Mouse (Mus musculus) CH12.LX (cell line): ENCODE data around the gene Klk11.

ENCODE experiments used
- CTCF ChIP-seq, 2 experiments: IDR thresholded peaks in 1 of 2; conservative IDR thresholded peaks in 1 of 2; 2 replicates each; pipeline ENCODE4 v1.5.1; 2011 to 2012; ENCODE audit warnings: low read depth in 2 of 2, low read length in 2 of 2, improper control_type of control experiment in 1 of 2, inconsistent platforms in 1 of 2, mild to moderate bottlenecking in 1 of 2, moderate library complexity in 1 of 2
- IRF4 ChIP-seq: IDR thresholded peaks from 2 replicates; pipeline ENCODE4 v1.6.1; 2014; ENCODE audit warnings: low read depth, mild to moderate bottlenecking, inconsistent platforms, low read length, improper control_type of control experiment
- KAT2A ChIP-seq: IDR thresholded peaks from 2 replicates; pipeline ENCODE4 v1.6.1; 2012; ENCODE audit warnings: low read length, improper control_type of control experiment, inconsistent platforms; ENCODE audit not compliant: insufficient replicate concordance
- MAZ ChIP-seq: IDR thresholded peaks from 2 replicates; pipeline ENCODE4 v1.6.1; 2012; ENCODE audit warnings: low read depth, mild to moderate bottlenecking, inconsistent platforms, low read length, improper control_type of control experiment, moderate library complexity

GRCm38 (mm10) chr7:43771916-43772315 is 2.5 kb upstream of the Klk11 start:
- TF ChIP-seq IRF4 = no peak
- TF ChIP-seq KAT2A = no peak
- TF ChIP-seq MAZ = no peak
- TF ChIP-seq CTCF (conservative IDR thresholded peaks at IDR 0.05 in 1 of 2, IDR thresholded peaks at IDR 0.05 in 1 of 2; ENCODE audit: low read depth in 2 of 2, low read length in 2 of 2) = no peak
